Mouse (Mus musculus) E14TG2a.4 (cell line): ENCODE data around the gene Pacrg.

Experiments used
- H3K27me3 ChIP-seq: 2 replicates; pipeline ENCODE4 v1.6.1; 2014; ENCODE audit warnings: low read length, control low read depth; ENCODE audit not compliant: insufficient read depth
- H3K36me3 ChIP-seq: 2 replicates; pipeline ENCODE4 v1.6.1; 2014; ENCODE audit warnings: low read length, control low read depth; ENCODE audit not compliant: insufficient read depth
- H3K4me1 ChIP-seq: replicated peaks from 2 replicates; pipeline ENCODE4 v1.6.1; 2014; ENCODE audit warnings: low read depth, low read length, control low read depth
- H3K4me3 ChIP-seq: replicated peaks from 2 replicates; pipeline ENCODE4 v1.5.1; 2014; ENCODE audit warnings: mild to moderate bottlenecking, low read length
- H3K9me3 ChIP-seq: 2 replicates; pipeline ENCODE4 v1.6.1; 2014; ENCODE audit warnings: low read length, control low read depth
- CTCF ChIP-seq: conservative IDR thresholded peaks from 2 replicates; pipeline ENCODE4 v1.5.1; 2014; ENCODE audit warnings: low read length
- NANOG ChIP-seq: IDR thresholded peaks from 2 replicates; pipeline ENCODE4 v1.6.1; 2014; ENCODE audit warnings: borderline replicate concordance, low read length, mixed read lengths
- POU5F1 ChIP-seq: IDR thresholded peaks from 2 replicates; pipeline ENCODE4 v1.6.1; 2014; ENCODE audit warnings: low read length, borderline replicate concordance

Gene Pacrg

DNA sequence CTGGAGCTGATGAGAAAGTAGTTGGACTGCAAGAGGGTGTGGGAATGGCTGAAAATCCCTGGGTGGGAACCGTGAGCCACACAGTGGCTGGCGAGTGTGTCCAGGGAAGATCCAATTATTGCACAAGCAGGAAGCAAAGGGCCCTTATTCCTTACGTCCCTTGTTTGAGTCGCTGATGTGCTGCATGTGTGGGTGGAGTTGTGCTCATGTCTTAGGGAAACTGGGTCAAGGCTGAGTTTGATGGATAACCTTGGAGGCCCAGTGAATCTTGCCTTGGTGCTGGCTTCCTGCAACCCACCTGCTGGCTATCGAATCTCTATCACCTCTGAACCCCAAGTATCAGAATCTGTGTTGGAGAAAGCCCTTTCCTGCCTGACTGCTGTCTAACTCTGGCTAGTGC, 329.6 kb downstream of the Pacrg start:
- Histone ChIP-seq H3K9me3 (no peaks in the 10 kb centered on the region), H3K36me3 (no peaks in the 10 kb centered on the region), H3K4me3 (no peak overlapping the region), H3K27me3 (no peaks in the 10 kb centered on the region), H3K4me1 (peaks cover 34% of the 10 kb centered on the region)
- no peak for TF ChIP-seq NANOG
- TF ChIP-seq POU5F1 = no peak
- TF ChIP-seq CTCF = no peak

DNA sequence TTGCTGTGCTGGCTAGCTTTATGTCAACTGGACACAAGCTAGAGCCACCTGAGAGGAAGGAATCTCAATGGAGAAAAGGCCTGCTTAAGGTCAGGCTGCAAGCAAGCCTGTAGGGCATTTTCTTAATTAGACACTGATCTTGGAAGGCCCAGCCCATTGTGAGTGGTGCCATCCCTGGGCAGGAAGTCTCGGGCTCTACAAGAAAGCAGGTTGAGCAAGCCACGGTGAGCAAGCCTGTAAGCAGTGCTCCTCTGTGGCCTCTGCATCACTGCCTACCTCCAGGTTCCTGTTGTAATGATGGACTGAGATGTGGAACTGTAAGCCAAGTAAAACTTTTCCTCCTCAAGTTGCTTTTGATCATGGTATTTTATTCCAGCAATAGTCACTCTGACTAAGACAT, 332.0 kb downstream of the Pacrg start:
- Histone ChIP-seq H3K36me3 (no peaks in the 10 kb centered on the region), H3K4me1 (peaks cover 17% of the 10 kb centered on the region), H3K9me3 (no peaks in the 10 kb centered on the region), H3K4me3 (no peak overlapping the region), H3K27me3 (no peaks in the 10 kb centered on the region)
- TF ChIP-seq NANOG = no peak
- no peak for TF ChIP-seq POU5F1
- no peak for TF ChIP-seq CTCF

DNA sequence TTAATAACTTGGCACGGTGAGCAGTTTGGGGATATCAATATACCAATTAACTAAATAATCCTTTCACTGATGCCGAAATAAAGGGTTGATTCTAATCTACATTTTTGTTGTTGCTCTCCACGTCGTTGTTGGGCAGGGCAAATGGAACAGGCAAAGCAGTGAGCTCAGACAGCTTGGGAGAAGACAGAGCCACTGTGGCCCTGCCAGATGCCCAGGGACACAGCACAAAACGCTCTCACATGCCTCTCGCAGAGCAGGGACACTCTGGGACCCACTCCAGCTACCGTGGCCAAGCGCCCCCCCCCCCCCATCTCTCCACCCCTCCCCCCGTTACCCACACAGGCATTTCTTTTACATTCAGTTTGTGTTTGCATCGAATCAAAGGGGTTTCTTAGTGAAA, 332.6 kb downstream of the Pacrg start:
- no peaks in the 10 kb centered on the region for H3K9me3 ChIP-seq
- peaks cover 14% of the 10 kb centered on the region for H3K4me1 ChIP-seq
- H3K36me3 ChIP-seq = no peaks in the 10 kb centered on the region
- H3K4me3 ChIP-seq = no peak overlapping the region
- TF ChIP-seq CTCF (no peak), NANOG (no peak), POU5F1 (no peak)
- no peaks in the 10 kb centered on the region for H3K27me3 ChIP-seq

DNA sequence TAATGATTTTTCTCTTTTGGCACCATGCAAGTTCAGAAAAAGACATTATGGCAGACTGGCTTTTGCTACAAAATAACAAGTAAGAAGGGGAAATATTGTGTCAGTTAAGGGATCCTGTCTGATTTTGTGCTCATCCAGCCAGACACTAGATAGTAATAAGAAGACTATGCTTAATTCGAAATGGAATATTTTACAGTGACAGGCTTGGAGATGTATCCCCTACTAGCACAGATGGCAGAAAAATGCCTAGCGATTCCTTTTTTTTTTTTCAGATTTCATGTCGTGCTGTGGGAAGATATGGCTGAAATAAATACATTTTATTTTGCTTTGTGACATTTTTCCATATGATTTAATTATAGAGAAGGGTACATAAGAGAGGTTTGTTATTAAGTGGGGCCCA, 333.2 kb downstream of the Pacrg start:
- no peak overlapping the region for H3K4me3 ChIP-seq
- H3K9me3 ChIP-seq = no peaks in the 10 kb centered on the region
- no peaks in the 10 kb centered on the region for H3K36me3 ChIP-seq
- TF ChIP-seq CTCF = no peak
- no peak for TF ChIP-seq NANOG
- H3K4me1 ChIP-seq = 0 out of 2 replicates have a peak, but pooled peaks cover 8% of the 10 kb centered on the region
- H3K27me3 ChIP-seq = no peaks in the 10 kb centered on the region

DNA sequence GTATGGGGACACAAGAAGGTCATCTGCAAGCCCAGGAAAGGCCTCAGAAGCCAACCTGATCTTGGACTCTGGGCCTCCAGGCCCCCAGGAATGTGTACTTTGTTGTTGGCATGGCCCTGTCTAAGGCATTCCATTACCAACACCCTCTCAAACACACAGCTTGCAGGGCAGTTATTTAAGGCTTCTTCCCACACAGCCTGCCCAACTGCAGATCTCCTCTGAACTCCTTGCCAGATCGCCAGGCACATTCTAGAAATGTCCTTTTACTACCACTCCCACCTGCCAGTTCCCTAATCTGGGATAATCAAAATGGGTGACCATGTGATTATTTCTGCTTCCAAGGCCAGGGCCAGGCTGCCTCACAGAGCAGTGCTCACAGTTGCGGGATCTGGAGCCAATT, 338.7 kb downstream of the Pacrg start:
- Histone ChIP-seq H3K36me3 (no peaks in the 10 kb centered on the region), H3K27me3 (no peaks in the 10 kb centered on the region), H3K9me3 (no peaks in the 10 kb centered on the region), H3K4me1 (peaks cover 33% of the 10 kb centered on the region), H3K4me3 (0 out of 2 replicates have a peak overlapping the region, but pooled peaks have one; percentile 24)
- TF ChIP-seq NANOG = no peak
- TF ChIP-seq POU5F1 = no peak
- TF ChIP-seq CTCF = no peak

DNA sequence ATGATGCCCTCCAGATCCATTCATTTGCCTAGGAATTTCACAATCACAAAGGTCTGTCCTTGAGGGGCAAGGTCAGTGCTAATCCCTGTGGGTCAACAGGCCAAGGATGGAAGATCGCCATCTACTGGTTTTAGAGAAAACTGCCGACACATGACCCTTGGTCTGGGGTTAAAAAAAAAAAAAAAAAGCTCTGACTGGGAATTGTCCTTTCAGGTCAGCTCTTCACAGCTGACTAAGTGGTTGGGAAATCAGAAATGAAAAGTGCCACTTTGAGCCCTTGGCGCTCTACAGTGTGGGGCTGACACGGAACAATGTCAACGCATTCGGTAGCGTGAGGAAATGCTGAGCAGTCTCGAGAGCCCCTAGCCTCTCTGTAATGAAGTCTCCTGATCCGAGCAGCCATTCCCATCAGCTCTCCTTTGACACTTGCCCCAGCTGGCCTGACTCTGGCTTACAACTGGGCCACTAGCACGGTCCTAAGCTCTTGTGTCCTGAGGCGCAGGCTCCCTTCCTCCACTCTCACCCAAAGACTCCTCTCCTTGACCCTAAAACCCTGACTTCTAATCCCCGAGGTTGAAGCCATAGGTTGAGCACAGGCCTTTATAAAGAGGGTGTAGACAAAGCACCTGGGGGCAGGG, 339.2 kb downstream of the Pacrg start:
- no peaks in the 10 kb centered on the region for H3K36me3 ChIP-seq

DNA sequence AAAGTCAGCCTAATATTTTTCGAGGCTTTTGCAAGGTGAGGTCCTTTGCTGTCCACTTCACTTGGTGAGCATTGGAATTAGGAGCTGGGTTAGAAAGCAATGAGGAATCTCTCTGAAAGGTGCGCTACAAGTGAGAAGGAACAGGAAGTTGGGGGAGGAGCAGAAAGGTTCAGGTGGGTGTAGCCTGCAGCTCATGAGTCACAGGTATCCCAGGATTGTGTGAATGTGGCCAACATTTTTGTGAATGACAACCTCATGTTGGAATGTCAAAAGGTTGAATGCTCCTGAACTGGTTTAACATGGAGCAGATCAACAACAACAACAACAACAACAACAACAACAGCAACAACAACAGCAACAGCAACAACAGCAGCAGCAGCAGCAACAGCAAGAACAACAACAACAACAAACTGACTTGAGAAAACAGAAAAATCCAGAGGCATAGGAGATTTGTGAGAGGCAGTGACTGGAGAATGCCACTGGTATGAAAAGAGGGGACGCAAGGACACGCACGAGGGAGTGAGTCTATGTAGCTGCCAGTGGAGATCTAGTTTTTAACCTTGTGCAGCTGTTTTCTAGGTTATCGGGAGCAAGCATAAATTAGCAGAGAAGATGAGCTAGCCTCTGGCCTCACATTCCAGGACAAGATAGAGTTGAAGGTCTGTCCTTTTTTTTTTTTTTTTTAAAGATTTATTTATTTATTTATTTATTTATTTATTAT, 341.0 kb downstream of the Pacrg start:
- Histone ChIP-seq H3K27me3 (no peaks in the 10 kb centered on the region), H3K4me3 (no peak overlapping the region), H3K36me3 (no peaks in the 10 kb centered on the region), H3K9me3 (no peaks in the 10 kb centered on the region), H3K4me1 (peaks cover 46% of the 10 kb centered on the region)
- TF ChIP-seq POU5F1 (no peak), CTCF (no peak), NANOG (no peak)

More for the DNA sequence above, 339.2 kb downstream of the Pacrg start:
- no peaks in the 10 kb centered on the region for H3K9me3 ChIP-seq
- 0 out of 2 replicates have a peak overlapping the region, but pooled peaks have one; percentile 24 for H3K4me3 ChIP-seq
- peak; percentile 63 for TF ChIP-seq CTCF
- TF ChIP-seq POU5F1 = no peak
- TF ChIP-seq NANOG = no peak
- H3K4me1 ChIP-seq = peaks cover 38% of the 10 kb centered on the region
- H3K27me3 ChIP-seq = no peaks in the 10 kb centered on the region

DNA sequence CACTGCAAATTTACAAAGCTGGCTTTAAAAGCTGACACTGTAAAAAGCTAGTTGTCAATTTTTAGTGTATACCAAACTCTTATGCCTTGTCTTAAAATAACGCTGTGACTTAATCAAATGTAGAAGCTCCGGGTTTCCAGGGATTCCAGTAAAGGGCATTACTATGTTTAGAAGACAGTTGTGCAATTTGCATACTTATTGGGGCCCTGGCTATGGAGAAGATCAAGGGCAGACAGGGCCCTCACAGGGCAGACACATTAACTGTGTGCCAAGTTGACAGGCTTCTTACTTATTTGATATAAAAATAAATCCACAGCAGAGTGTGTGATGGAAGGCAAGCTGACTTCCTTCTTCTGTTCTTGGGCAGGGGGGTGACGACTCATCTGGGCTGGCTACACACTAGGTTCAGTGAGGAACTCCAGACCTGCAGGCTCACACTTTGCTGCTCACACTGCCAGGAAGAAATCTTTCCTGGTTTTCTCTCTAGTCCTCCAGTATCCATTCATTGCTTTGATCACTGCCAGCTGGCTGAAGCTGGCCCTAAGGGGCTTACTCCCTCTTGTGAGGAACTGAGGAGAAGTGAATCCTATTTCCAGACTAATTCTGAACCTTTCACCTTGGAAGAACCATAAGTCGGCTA, 342.2 kb downstream of the Pacrg start:
- H3K4me3 ChIP-seq = 0 out of 2 replicates have a peak overlapping the region, but pooled peaks have one; percentile 20
- TF ChIP-seq POU5F1 (no peak), CTCF (no peak), NANOG (no peak)
- peaks cover 46% of the 10 kb centered on the region for H3K4me1 ChIP-seq
- H3K36me3 ChIP-seq = no peaks in the 10 kb centered on the region
- no peaks in the 10 kb centered on the region for H3K27me3 ChIP-seq
- H3K9me3 ChIP-seq = no peaks in the 10 kb centered on the region
